Mouse (Mus musculus) thymus, postnatal 25 days (tissue): ENCODE results near the gene Polr3b.
A peak's percentile ranks its signal among the peaks of the same experiment; 100 is the strongest.

Experiments
- DNase-seq: peaks from one replicate; pipeline ENCODE4 v3.0.0; 2022

The Polr3b gene

GRCm38 (mm10) chr10:84621826-84622790, at the start of gene Polr3b:
Polr3b (plus strand) TSS chr10:84622292.
- peak; percentile 93 for DNase-seq

- DNase-seq = no peak
These were observed 48.2 kb upstream of the Polr3b start for GRCm38 (mm10) chr10:84573671-84574420.

GRCm38 (mm10) chr10:84576029-84576394, 46.1 kb upstream of the Polr3b start:
- DNase-seq = no peak

- DNase-seq = peak; percentile 94
These were observed 45.6 kb upstream of the Polr3b start, which contains the start of gene Tcp11l2 for GRCm38 (mm10) chr10:84576395-84577070. Tcp11l2 (plus strand) TSS chr10:84576626.

GRCm38 (mm10) chr10:84577071-84577727, 44.9 kb upstream of the Polr3b start:
- peak; percentile 78 for DNase-seq

GRCm38 (mm10) chr10:84578738-84579137, 43.4 kb upstream of the Polr3b start:
- DNase-seq = no peak

GRCm38 (mm10) chr10:84579527-84579926, 42.6 kb upstream of the Polr3b start:
- no peak for DNase-seq

GRCm38 (mm10) chr10:84581191-84581590, 40.9 kb upstream of the Polr3b start:
- DNase-seq = no peak

- no peak for DNase-seq
These were observed 39.9 kb upstream of the Polr3b start for GRCm38 (mm10) chr10:84582236-84582635.

GRCm38 (mm10) chr10:84584451-84585293, 37.4 kb upstream of the Polr3b start:
- DNase-seq = peak; percentile 25

GRCm38 (mm10) chr10:84585294-84585650, 36.8 kb upstream of the Polr3b start:
- no peak for DNase-seq

GRCm38 (mm10) chr10:84590956-84591355, 31.1 kb upstream of the Polr3b start:
- DNase-seq = no peak

GRCm38 (mm10) chr10:84591640-84592148, 30.4 kb upstream of the Polr3b start:
- no peak for DNase-seq

GRCm38 (mm10) chr10:84592745-84593144, 29.3 kb upstream of the Polr3b start:
- DNase-seq = no peak

GRCm38 (mm10) chr10:84597127-84597785, 24.8 kb upstream of the Polr3b start:
- DNase-seq = no peak

GRCm38 (mm10) chr10:84598172-84598571, 23.9 kb upstream of the Polr3b start:
- DNase-seq = no peak

- DNase-seq = no peak
These were observed 22.0 kb upstream of the Polr3b start for GRCm38 (mm10) chr10:84600136-84600535.

- no peak for DNase-seq
These were observed 17.8 kb upstream of the Polr3b start for GRCm38 (mm10) chr10:84604335-84604734.

- DNase-seq = no peak
These were observed 13.7 kb upstream of the Polr3b start for GRCm38 (mm10) chr10:84608361-84608760.

- no peak for DNase-seq
These were observed 11.8 kb upstream of the Polr3b start for GRCm38 (mm10) chr10:84610324-84610723.

- DNase-seq = no peak
These were observed 11.3 kb upstream of the Polr3b start for GRCm38 (mm10) chr10:84610783-84611182.
